Mouse (Mus musculus) monocyte, adult 59 days (primary cell): Measurements from ENCODE around the gene Ttc6. TPM values are rescaled to one million over a fixed set of nuclear protein-coding genes. Genes with fewer than 3 reads are reported as not detected.

Experiments used
- total RNA-seq, 2 experiments: library from RNA; stranded (reverse); gene quantifications; one replicate each; pipeline ENCODE4 v1.2.4; 2023

Gene Ttc6
- not detected for total RNA-seq

DNA sequence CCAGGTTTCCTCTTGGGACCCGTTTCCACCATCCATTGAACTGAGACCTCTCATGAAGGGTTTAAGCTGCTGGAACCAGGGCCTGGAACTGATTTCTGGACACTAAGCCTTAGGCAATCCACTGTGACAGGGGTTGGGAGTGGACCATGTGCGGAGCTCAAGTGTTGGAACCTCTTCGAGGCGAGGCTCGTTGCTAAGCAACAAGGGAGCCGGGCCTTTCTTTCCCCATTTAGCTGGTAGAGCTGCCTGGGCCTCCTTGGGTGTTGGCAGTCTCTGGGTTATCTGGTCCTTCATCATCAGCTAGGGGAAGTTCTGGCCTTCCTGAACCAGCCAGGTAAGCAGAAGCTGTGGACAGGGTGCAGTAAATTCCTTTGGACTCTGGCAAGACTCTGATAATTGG, at the start of gene Ttc6:
TSS of gene Ttc6 (plus strand) at position 205 of the 400 bp plus-strand sequence.

DNA sequence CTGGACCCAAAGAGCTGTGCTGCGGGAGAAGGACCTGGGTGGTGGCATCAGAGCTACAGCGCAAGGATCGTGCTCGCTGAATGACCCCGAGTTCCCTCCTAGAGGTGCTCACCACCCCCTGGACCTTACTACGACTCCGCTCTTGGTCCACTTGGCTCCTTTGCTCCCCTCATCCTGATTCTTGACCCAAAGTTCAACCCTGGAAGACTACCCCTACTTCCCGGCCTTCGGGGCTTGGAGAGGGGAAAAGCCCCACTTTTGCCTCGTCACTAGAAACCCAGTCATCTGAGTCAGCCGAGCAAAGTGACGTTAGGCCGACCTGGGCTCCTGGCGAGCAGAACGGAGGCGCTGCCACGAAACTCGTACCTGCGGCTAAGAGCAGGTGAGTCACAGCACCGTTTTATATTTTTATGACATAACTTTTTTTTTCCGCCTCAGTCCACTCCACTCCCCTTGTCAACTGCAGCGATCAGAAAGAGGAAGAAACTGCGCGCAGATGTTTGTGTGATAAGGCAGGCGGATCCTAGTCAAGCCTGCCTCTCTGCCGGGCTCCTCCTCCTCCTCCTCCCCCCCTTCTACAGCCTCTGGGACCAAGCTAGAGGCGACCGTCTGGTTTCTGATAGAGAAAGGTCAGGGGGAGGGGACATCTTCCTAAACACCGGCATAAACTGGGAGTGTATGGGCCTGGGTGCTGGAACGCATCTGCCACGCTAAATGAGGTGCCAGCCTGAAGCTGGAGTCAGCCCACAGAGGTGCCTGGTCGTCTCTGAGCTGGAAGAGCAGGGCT, 17.3 kb upstream of the Ttc6 start, which contains the start of gene Foxa1:
TSS of gene Foxa1 (minus strand) at position 502 of the 787 bp plus-strand sequence.

Other genes with a start within 250 kb of the Ttc6 start
- not detected for gene Foxa1, start 17.2 kb upstream of the Ttc6 start, total RNA-seq